Mouse (Mus musculus) G1E (cell line): ENCODE results near the gene Slc48a1.

Experiments used
- CTCF ChIP-seq: IDR thresholded peaks from 2 replicates; pipeline ENCODE4 v1.5.1; 2012; ENCODE audit warnings: low read depth, low read length, inconsistent platforms, mixed read lengths
- GATA1 ChIP-seq: IDR thresholded peaks from 2 replicates; pipeline ENCODE4 v1.6.1; 2012; ENCODE audit warnings: borderline replicate concordance, low read length, inconsistent platforms, mixed read lengths
- GATA2 ChIP-seq: IDR thresholded peaks from 2 replicates; pipeline ENCODE4 v1.6.1; 2012; ENCODE audit warnings: low read depth, low read length, inconsistent platforms, borderline replicate concordance
- POLR2AphosphoS5 ChIP-seq: IDR thresholded peaks from 2 replicates; pipeline ENCODE4 v1.6.1; 2012; ENCODE audit warnings: low read depth, low read length, inconsistent platforms; ENCODE audit not compliant: insufficient replicate concordance
- TAL1 ChIP-seq: conservative IDR thresholded peaks from 2 replicates; pipeline ENCODE4 v1.6.1; 2012; ENCODE audit warnings: low read depth, low read length, inconsistent platforms, mixed read lengths

DNA sequence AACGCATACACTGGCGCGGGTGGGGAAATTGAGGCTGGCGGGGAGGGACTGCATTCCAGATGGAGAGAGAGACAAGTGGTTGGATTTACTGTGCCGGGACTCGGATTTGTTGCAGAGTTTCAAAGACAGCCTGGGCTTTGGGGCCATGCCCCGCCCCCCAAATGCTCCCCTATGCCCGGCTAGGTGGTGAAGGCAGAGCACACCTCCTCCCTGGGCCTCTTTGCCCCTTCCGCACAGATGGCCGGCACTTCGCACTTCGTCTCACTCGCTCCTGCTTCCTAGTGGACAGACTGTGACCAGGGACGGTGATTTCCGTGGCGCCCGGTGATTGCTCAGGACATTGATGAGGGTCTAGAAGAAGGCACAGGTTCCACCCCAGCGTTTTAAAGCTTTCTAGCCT, 10.1 kb upstream of the Slc48a1 start:
- TF ChIP-seq GATA1 (no peak), TAL1 (no peak), CTCF (no peak), POLR2AphosphoS5 (no peak), GATA2 (no peak)
